Mouse (Mus musculus) adrenal gland, adult 10 weeks (tissue): Measurements from ENCODE around the gene Lactb. TPM values are rescaled to one million over a fixed set of nuclear protein-coding genes. Genes with fewer than 3 reads are reported as not detected.

ENCODE experiments used
- polyA plus RNA-seq: library from polyadenylated mRNA; stranded (reverse); fragments of 350-450 nt; fragmentation: Illumina TruSeq; extraction: RNeasy Lipid Tissue Mini Kit (QIAGEN cat#74804); gene quantifications from one replicate; pipeline ENCODE4 v1.2.3, GENCODE M21; 2014; ENCODE audit warnings: low read depth, low replicate concordance

The Lactb gene
- 31.2 TPM for polyA plus RNA-seq

GRCm38 (mm10) chr9:66975239-66975645 is at the start of gene Lactb:
Gene Lactb (minus strand): TSS chr9:66975484.

GRCm38 (mm10) chr9:66945647-66946641 is 29.3 kb downstream of the Lactb start, which contains the start of gene Rps27l:
Gene Rps27l (plus strand): TSS chr9:66946086.

DNA sequence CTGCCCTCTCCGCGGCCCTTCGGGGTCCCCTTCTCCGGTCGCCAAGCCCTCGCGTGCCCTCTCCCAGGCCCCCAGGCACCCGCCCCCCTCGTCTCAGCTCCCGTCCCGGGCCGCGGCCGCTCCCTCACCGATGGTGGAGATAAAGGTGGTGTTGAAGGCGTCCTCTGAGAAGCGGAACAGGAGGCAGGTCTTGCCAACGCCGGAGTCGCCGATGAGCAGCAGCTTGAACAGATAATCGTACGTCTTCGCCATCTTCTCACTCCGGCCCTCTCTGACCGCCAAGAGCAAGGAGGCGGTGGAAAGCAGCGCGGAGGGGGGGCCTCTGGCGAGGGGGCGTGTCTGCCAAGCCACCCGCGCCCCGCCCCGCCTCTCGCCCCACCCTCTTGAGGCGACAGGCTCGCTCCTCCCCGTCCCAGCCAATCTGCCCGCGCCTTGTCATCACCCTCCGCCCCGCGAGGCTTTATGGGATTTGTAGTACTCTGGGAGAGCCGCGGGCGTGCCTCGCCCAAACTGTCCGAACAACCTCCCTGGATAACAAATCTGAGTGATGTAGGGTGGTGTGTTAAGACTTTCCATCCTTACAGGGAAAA is 55.8 kb downstream of the Lactb start, which contains the start of gene Rab8b:
TSS of gene Rab8b (minus strand) at position 306 of the 590 bp plus-strand sequence.

Other genes with a start within 250 kb of the Lactb start
- 18.9 TPM for gene Aph1b, start 180.0 kb downstream of the Lactb start, polyA plus RNA-seq
- gene Gm10647, start 178.4 kb downstream of the Lactb start, polyA plus RNA-seq = not detected
- gene Aph1c, start 140.8 kb downstream of the Lactb start, polyA plus RNA-seq = 3.7 TPM
- 59.7 TPM for gene Rab8b, start 55.8 kb downstream of the Lactb start, polyA plus RNA-seq
- gene Rps27l, start 29.4 kb downstream of the Lactb start, polyA plus RNA-seq = 432 TPM
- 417 TPM for gene Tpm1, start 73.9 kb upstream of the Lactb start, polyA plus RNA-seq